Mouse (Mus musculus) G1E (cell line): ENCODE data around the gene Tmprss12.

Source experiments
- CTCF ChIP-seq: IDR thresholded peaks from 2 replicates; pipeline ENCODE4 v1.5.1; 2012; ENCODE audit warnings: low read depth, low read length, inconsistent platforms, mixed read lengths
- GATA1 ChIP-seq: IDR thresholded peaks from 2 replicates; pipeline ENCODE4 v1.6.1; 2012; ENCODE audit warnings: borderline replicate concordance, low read length, inconsistent platforms, mixed read lengths

DNA sequence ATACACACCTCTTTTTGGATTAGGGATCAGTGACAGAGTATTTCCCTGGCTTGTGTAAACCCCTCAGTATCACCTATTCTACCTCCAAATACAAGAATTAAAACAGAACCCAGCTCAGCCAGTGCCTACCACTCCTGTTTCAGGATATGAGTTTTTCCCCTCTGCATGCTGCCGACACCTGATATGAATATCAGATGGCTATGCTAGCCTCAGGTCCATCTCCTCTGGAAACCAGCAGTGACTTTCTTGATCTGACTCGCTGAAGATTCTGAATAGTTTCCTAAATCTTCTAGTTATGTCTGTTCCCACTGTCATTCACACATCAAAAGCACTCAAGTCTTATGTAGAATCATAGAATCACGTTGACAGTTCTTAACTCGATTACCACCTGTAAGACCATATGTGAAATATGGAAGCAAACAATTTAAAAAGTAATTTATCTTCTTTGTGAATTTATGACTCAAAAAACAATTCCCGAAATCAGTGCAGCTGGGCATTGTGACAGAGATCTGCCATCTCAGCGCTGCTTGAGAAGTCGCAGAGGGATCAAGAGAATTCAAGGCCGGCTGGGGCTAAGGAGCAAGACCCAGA is 22.9 kb downstream of the Tmprss12 start:
- TF ChIP-seq CTCF (no peak), GATA1 (no peak)
